Mouse (Mus musculus): Measurements from ENCODE around the gene Fam162a.

- TF ChIP-seq GATA1 (IDR thresholded peaks at IDR 0.05; ENCODE audit: borderline replicate concordance, low read length) (no peak), FLI1 (IDR thresholded peaks at IDR 0.05; ENCODE audit: low read length) (no peak)
Measured at GRCm38 (mm10) chr16:36064904-36065303, 6.5 kb downstream of the Fam162a start.

All from megakaryocyte, embryonic 14.5 days (primary cell).